Mouse (Mus musculus): ENCODE results near the gene Fam151b. TPM values are rescaled to one million over a fixed set of nuclear protein-coding genes. Genes with fewer than 3 reads are reported as not detected.

The Fam151b gene
- polyA plus RNA-seq, 1 experiment from 2014 or later, result not detected

GRCm38 (mm10) chr13:92483348-92483747 lies 467 bp downstream of the Fam151b start:
- H3K4me2 ChIP-seq (replicated peaks), result peak overlapping the region; percentile 56

GRCm38 (mm10) chr13:92470151-92470550 lies 13.7 kb downstream of the Fam151b start:
- Histone ChIP-seq H3K27me3 (ENCODE audit: control insufficient read depth, insufficient read depth, low read length) (no peaks in the 10 kb centered on the region), H3K27ac (no peak overlapping the region), H3K9ac (no peak overlapping the region), H3K4me1 (replicated peaks; ENCODE audit: control insufficient read depth, insufficient read depth, low read length) (no peaks in the 10 kb centered on the region), H3K4me3 (replicated peaks; ENCODE audit: low read length) (no peak overlapping the region), H3K4me2 (replicated peaks) (no peak overlapping the region), H3K36me3 (replicated peaks; ENCODE audit: control insufficient read depth, insufficient read depth) (no peaks in the 10 kb centered on the region; the same call in 1 of the 2 replicates), H3K9me3 (ENCODE audit: control insufficient read depth, low read length) (no peaks in the 10 kb centered on the region)
- DNase-seq (ENCODE audit: low spot score) (no peak), ATAC-seq (ENCODE audit: low FRiP score) (no peak)
- 80% methylated on average over 2 of the region's 2 CpGs for WGBS

More at GRCm38 (mm10) chr13:92483348-92483747, 467 bp downstream of the Fam151b start:
- H3K27me3 ChIP-seq (ENCODE audit: control insufficient read depth, insufficient read depth, low read length), result no peaks in the 10 kb centered on the region
- 4% methylated on average over 3 of the region's 3 CpGs for WGBS
- no peaks in the 10 kb centered on the region for H3K9me3 ChIP-seq (ENCODE audit: control insufficient read depth, low read length)
- H3K4me1 ChIP-seq (replicated peaks; ENCODE audit: control insufficient read depth, insufficient read depth, low read length), result no peaks in the 10 kb centered on the region
- H3K36me3 ChIP-seq (replicated peaks; ENCODE audit: control insufficient read depth, insufficient read depth), result peaks cover 2% of the 10 kb centered on the region
- H3K9ac ChIP-seq, result peak overlapping the region; percentile 53
- peak overlapping the region; percentile 66 for H3K27ac ChIP-seq
- DNase-seq (ENCODE audit: low spot score), result peak; percentile 56
- peak; percentile 46 for ATAC-seq (ENCODE audit: low FRiP score)
- peak overlapping the region; percentile 42 for H3K4me3 ChIP-seq (replicated peaks; ENCODE audit: low read length)

GRCm38 (mm10) chr13:92469381-92469780 lies 14.4 kb downstream of the Fam151b start:
- ATAC-seq (ENCODE audit: low FRiP score), result no peak
- Histone ChIP-seq H3K9ac (no peak overlapping the region), H3K4me1 (replicated peaks; ENCODE audit: control insufficient read depth, insufficient read depth, low read length) (no peaks in the 10 kb centered on the region), H3K27ac (no peak overlapping the region), H3K4me3 (replicated peaks; ENCODE audit: low read length) (no peak overlapping the region), H3K36me3 (replicated peaks; ENCODE audit: control insufficient read depth, insufficient read depth) (no peaks in the 10 kb centered on the region; the same call in 1 of the 2 replicates), H3K27me3 (ENCODE audit: control insufficient read depth, insufficient read depth, low read length) (no peaks in the 10 kb centered on the region), H3K9me3 (ENCODE audit: control insufficient read depth, low read length) (no peaks in the 10 kb centered on the region), H3K4me2 (replicated peaks) (no peak overlapping the region)
- no peak for DNase-seq (ENCODE audit: low spot score)
- 81% methylated on average over 2 of the region's 2 CpGs for WGBS

- DNase-seq (ENCODE audit: low spot score), result no peak
- no peaks in the 10 kb centered on the region for H3K9me3 ChIP-seq (ENCODE audit: control insufficient read depth, low read length)
- no peak for ATAC-seq (ENCODE audit: low FRiP score)
- H3K27ac ChIP-seq, result no peak overlapping the region
- H3K9ac ChIP-seq, result no peak overlapping the region
- H3K4me1 ChIP-seq (replicated peaks; ENCODE audit: control insufficient read depth, insufficient read depth, low read length), result no peaks in the 10 kb centered on the region
- H3K36me3 ChIP-seq (replicated peaks; ENCODE audit: control insufficient read depth, insufficient read depth), result no peaks in the 10 kb centered on the region; the same call in 1 of the 2 replicates
- H3K4me2 ChIP-seq (replicated peaks), result no peak overlapping the region
- 72% methylated on average over 9 of the region's 9 CpGs for WGBS
- H3K4me3 ChIP-seq (replicated peaks; ENCODE audit: low read length), result no peak overlapping the region
- no peaks in the 10 kb centered on the region for H3K27me3 ChIP-seq (ENCODE audit: control insufficient read depth, insufficient read depth, low read length)
Measured at GRCm38 (mm10) chr13:92467891-92468290, 15.9 kb downstream of the Fam151b start.

- H3K36me3 ChIP-seq (replicated peaks; ENCODE audit: control insufficient read depth, insufficient read depth), result no peaks in the 10 kb centered on the region; the same call in 1 of the 2 replicates
Measured at GRCm38 (mm10) chr13:92464698-92465097, 19.1 kb downstream of the Fam151b start.

GRCm38 (mm10) chr13:92446872-92447271 lies 36.9 kb downstream of the Fam151b start:
- 89% methylated on average over 7 of the region's 7 CpGs for WGBS
- Histone ChIP-seq H3K4me2 (replicated peaks) (no peak overlapping the region), H3K27ac (no peak overlapping the region), H3K9me3 (ENCODE audit: control insufficient read depth, low read length) (no peaks in the 10 kb centered on the region), H3K4me1 (replicated peaks; ENCODE audit: control insufficient read depth, insufficient read depth, low read length) (no peaks in the 10 kb centered on the region), H3K36me3 (replicated peaks; ENCODE audit: control insufficient read depth, insufficient read depth) (no peaks in the 10 kb centered on the region), H3K27me3 (ENCODE audit: control insufficient read depth, insufficient read depth, low read length) (no peaks in the 10 kb centered on the region), H3K9ac (no peak overlapping the region), H3K4me3 (replicated peaks; ENCODE audit: low read length) (no peak overlapping the region)
- ATAC-seq (ENCODE audit: low FRiP score) (no peak), DNase-seq (ENCODE audit: low spot score) (no peak)

More at GRCm38 (mm10) chr13:92464698-92465097, 19.1 kb downstream of the Fam151b start:
- Histone ChIP-seq H3K27me3 (ENCODE audit: control insufficient read depth, insufficient read depth, low read length) (no peaks in the 10 kb centered on the region), H3K4me3 (replicated peaks; ENCODE audit: low read length) (no peak overlapping the region), H3K4me1 (replicated peaks; ENCODE audit: control insufficient read depth, insufficient read depth, low read length) (no peaks in the 10 kb centered on the region), H3K9ac (no peak overlapping the region), H3K27ac (no peak overlapping the region), H3K9me3 (ENCODE audit: control insufficient read depth, low read length) (no peaks in the 10 kb centered on the region), H3K4me2 (replicated peaks) (no peak overlapping the region)
- DNase-seq (ENCODE audit: low spot score), result no peak
- ATAC-seq (ENCODE audit: low FRiP score), result no peak
- WGBS, result 95% methylated on average over 3 of the region's 3 CpGs

GRCm38 (mm10) chr13:92440286-92440685 lies 43.5 kb downstream of the Fam151b start:
- H3K9me3 ChIP-seq (ENCODE audit: control insufficient read depth, low read length), result no peaks in the 10 kb centered on the region
- no peak overlapping the region for H3K27ac ChIP-seq
- no peak overlapping the region for H3K4me2 ChIP-seq (replicated peaks)
- no peaks in the 10 kb centered on the region for H3K36me3 ChIP-seq (replicated peaks; ENCODE audit: control insufficient read depth, insufficient read depth)
- no peak overlapping the region for H3K9ac ChIP-seq
- H3K4me1 ChIP-seq (replicated peaks; ENCODE audit: control insufficient read depth, insufficient read depth, low read length), result no peaks in the 10 kb centered on the region
- ATAC-seq (ENCODE audit: low FRiP score) (no peak), DNase-seq (ENCODE audit: low spot score) (no peak)
- WGBS, result 75% methylated on average over 13 of the region's 13 CpGs
- no peak overlapping the region for H3K4me3 ChIP-seq (replicated peaks; ENCODE audit: low read length)
- no peaks in the 10 kb centered on the region for H3K27me3 ChIP-seq (ENCODE audit: control insufficient read depth, insufficient read depth, low read length)

- no peak overlapping the region for H3K4me3 ChIP-seq (replicated peaks; ENCODE audit: low read length)
- H3K9ac ChIP-seq, result no peak overlapping the region
- WGBS, result 93% methylated on average over 10 of the region's 10 CpGs
- no peak for ATAC-seq (ENCODE audit: low FRiP score)
- no peak overlapping the region for H3K27ac ChIP-seq
- H3K36me3 ChIP-seq (replicated peaks; ENCODE audit: control insufficient read depth, insufficient read depth), result no peaks in the 10 kb centered on the region
- H3K27me3 ChIP-seq (ENCODE audit: control insufficient read depth, insufficient read depth, low read length), result no peaks in the 10 kb centered on the region
- H3K9me3 ChIP-seq (ENCODE audit: control insufficient read depth, low read length), result no peaks in the 10 kb centered on the region
- DNase-seq (ENCODE audit: low spot score), result no peak
- no peak overlapping the region for H3K4me2 ChIP-seq (replicated peaks)
- no peaks in the 10 kb centered on the region for H3K4me1 ChIP-seq (replicated peaks; ENCODE audit: control insufficient read depth, insufficient read depth, low read length)
Measured at GRCm38 (mm10) chr13:92438656-92439055, 45.2 kb downstream of the Fam151b start.

GRCm38 (mm10) chr13:92427351-92427855 lies 56.4 kb downstream of the Fam151b start:
- peaks cover 44% of the 10 kb centered on the region for H3K27me3 ChIP-seq (ENCODE audit: control insufficient read depth, insufficient read depth, low read length)
- H3K36me3 ChIP-seq (replicated peaks; ENCODE audit: control insufficient read depth, insufficient read depth), result no peaks in the 10 kb centered on the region
- ATAC-seq (ENCODE audit: low FRiP score) (no peak), DNase-seq (ENCODE audit: low spot score) (no peak)
- 55% methylated on average over 4 of the region's 4 CpGs for WGBS
- peak overlapping the region; percentile 69 for H3K9ac ChIP-seq
- no peak overlapping the region for H3K27ac ChIP-seq
- no peaks in the 10 kb centered on the region for H3K9me3 ChIP-seq (ENCODE audit: control insufficient read depth, low read length)
- peak overlapping the region; percentile 73 for H3K4me3 ChIP-seq (replicated peaks; ENCODE audit: low read length)
- H3K4me2 ChIP-seq (replicated peaks), result peak overlapping the region; percentile 98
- H3K4me1 ChIP-seq (replicated peaks; ENCODE audit: control insufficient read depth, insufficient read depth, low read length), result 0 out of 2 replicates have a peak, but pooled peaks cover 4% of the 10 kb centered on the region
